Mouse (Mus musculus): ENCODE measurements at regions not wholly inside any gene's neighbourhood (a gene's known extent, or its start where the extent isn't known, plus 50 kb on each side); places are given as distances from the start of the nearest gene placed in this dataset.

- peak; percentile 19 for DNase-seq
Observed at GRCm38 (mm10) chr3:73134316-73134715, 76.7 kb upstream of the Slitrk3 start.

- no peak for DNase-seq
Observed at GRCm38 (mm10) chr3:73125143-73125542, 67.5 kb upstream of the Slitrk3 start.

DNA sequence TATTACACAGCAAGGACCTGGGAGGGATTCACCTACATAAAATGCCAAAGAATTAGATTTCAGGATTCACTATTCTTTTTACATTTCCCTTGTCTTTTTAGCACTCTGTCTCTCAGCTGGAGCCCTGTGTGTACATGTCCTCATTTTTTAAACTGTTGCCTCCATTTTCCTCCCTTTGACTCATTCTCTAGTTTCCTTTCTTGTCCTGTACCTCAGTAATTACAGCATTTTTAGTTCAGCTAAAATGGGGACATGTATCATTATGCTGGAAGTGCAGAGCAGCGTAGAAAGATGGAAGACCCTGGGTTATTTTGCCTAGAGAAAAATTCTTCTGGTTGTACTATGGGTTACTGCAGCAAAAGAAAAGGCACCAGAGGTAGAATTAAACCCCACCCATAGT, 51.5 kb upstream of the Slitrk3 start:
- no peak for DNase-seq
